Mouse (Mus musculus) olfactory bulb, adult 2 months (tissue): ENCODE measurements at regions not wholly inside any gene's neighbourhood (a gene's known extent, or its start where the extent isn't known, plus 50 kb on each side); places are given as distances from the start of the nearest gene placed in this dataset.

Source experiments
- CTCF ChIP-seq: fragments of 200-500 bp; IDR thresholded peaks from 2 replicates; pipeline ENCODE4 v1.5.1; 2012; ENCODE audit warnings: low read depth, mild to moderate bottlenecking, low read length, moderate library complexity; ENCODE audit not compliant: insufficient read depth
- POLR2A ChIP-seq: fragments of 200-500 bp; IDR thresholded peaks from 2 replicates; pipeline ENCODE4 v1.6.1; 2012; ENCODE audit warnings: mild to moderate bottlenecking, low read depth, low read length, moderate library complexity; ENCODE audit not compliant: insufficient read depth

- TF ChIP-seq POLR2A, result no peak
- no peak for TF ChIP-seq CTCF
Observed at GRCm38 (mm10) chr1:193423653-193424075, 53.6 kb upstream of the Camk1g start.
